ENCODE assay signal across 8 mouse cellular contexts in the genomic region with DNA sequence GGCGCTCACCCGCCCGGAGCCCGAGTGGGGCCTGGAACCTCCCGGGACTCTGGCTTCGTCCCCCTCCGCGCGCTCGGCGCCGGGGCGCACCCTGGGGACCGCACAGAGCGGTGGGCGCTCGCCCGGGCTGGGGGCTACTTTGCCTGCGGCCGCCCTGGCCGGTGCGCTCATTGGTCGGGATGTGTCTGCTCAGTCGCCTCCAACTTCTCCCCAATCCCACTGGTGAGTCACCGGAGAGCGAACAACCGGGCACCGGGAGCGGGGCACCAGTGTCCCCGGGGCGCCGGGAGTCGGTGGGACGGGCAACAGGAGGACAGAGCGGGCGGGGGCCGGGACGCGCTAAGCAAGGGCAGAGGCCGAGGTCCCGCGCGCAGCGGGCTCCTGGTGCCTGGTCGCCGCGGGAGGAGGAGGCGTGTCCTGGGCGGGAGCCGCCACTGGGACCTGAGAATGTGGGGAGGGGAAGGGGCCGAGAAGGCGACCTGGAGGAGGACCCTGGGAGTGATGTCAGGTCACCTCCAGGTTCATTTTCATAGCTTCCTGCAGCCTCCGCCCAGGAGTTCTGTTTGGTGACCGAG. TPM values are rescaled to one million over a fixed set of nuclear protein-coding genes. Genes with fewer than 3 reads are reported as not detected.
DNase-seq lines count a peak whose midpoint lies in the region; ATAC-seq and TF ChIP-seq lines count a peak whose summit lies in the region.

No protein-coding gene starts in this region.

- peak; percentile 79 for ATAC-seq in intestine, embryonic 15.5 days
- ATAC-seq in midbrain, postnatal 0 days (ENCODE audit: low FRiP score), result peak; percentile 75

- no peaks in the 10 kb centered on the region for H3K9me3 ChIP-seq in intestine, embryonic 15.5 days
- H3K9me3 ChIP-seq in midbrain, postnatal 0 days (ENCODE audit: low read length), result no peaks in the 10 kb centered on the region

- under 1% methylated on average over 54 of the region's 54 CpGs for WGBS in intestine, embryonic 15.5 days
- WGBS in midbrain, postnatal 0 days, result under 1% methylated on average over 53 of the region's 54 CpGs

- H3K27ac ChIP-seq in intestine, embryonic 15.5 days, result no peak overlapping the region
- H3K27ac ChIP-seq in midbrain, postnatal 0 days (ENCODE audit: low read depth, low read length), result no peak overlapping the region

- no peak for TF ChIP-seq CTCF in midbrain, postnatal 0 days (IDR thresholded peaks at IDR 0.05)

- 0 out of 2 replicates have a peak, but pooled peaks cover 3% of the 10 kb centered on the region for H3K27me3 ChIP-seq in intestine, embryonic 15.5 days (replicated peaks)
- H3K27me3 ChIP-seq in midbrain, postnatal 0 days (ENCODE audit: insufficient read depth, low read length), result no peaks in the 10 kb centered on the region

- H3K36me3 ChIP-seq in intestine, embryonic 15.5 days, result no peaks in the 10 kb centered on the region
- H3K36me3 ChIP-seq in midbrain, postnatal 0 days (ENCODE audit: insufficient read depth, low read length), result no peaks in the 10 kb centered on the region

- H3K4me3 ChIP-seq in intestine, embryonic 15.5 days (replicated peaks), result peak overlapping the region; percentile 62
- peak overlapping the region; percentile 85 for H3K4me3 ChIP-seq in midbrain, postnatal 0 days (ENCODE audit: low read depth, low read length)

- DNase-seq in layer of hippocampus, adult 18-20 months (ENCODE audit: low spot score in 2 of 2), result peak; percentile 13 to 28
- no peak for DNase-seq in layer of hippocampus, adult 11-12 months (ENCODE audit: low spot score)
- DNase-seq in embryo, embryonic 11 days, result peak; percentile 75
- DNase-seq in heart, adult 11 months, result peak; percentile 96
- peak; percentile 18 for DNase-seq in liver
- peak; percentile 6 for DNase-seq in midbrain, postnatal 0 days (ENCODE audit: low spot score)
- DNase-seq in testis, postnatal 14 days (ENCODE audit: low spot score), result peak; percentile 58

- H3K4me2 ChIP-seq in intestine, embryonic 15.5 days (replicated peaks), result peak overlapping the region; percentile 100
- peak overlapping the region; percentile 99 for H3K4me2 ChIP-seq in midbrain, postnatal 0 days (ENCODE audit: low read depth, low read length, poor library complexity, severe bottlenecking)

- H3K9ac ChIP-seq in intestine, embryonic 15.5 days, result peak overlapping the region; percentile 51
- peak overlapping the region; percentile 56 for H3K9ac ChIP-seq in midbrain, postnatal 0 days (replicated peaks; ENCODE audit: low read length, poor library complexity, severe bottlenecking)

- no peaks in the 10 kb centered on the region for H3K4me1 ChIP-seq in intestine, embryonic 15.5 days (replicated peaks)
- no peaks in the 10 kb centered on the region for H3K4me1 ChIP-seq in midbrain, postnatal 0 days (ENCODE audit: insufficient read depth, low read length)

RNA-seq across cellular contexts. Expression of a gene that starts 54.4 kb away (rescaled TPM):
- 1 to 10 TPM; 4.6 to 5.5 TPM for total RNA-seq in layer of hippocampus, adult 18-20 months (2021)
- polyA plus RNA-seq in intestine, embryonic 15.5 days (2015; fragmentation: Nextera tagmentation; extraction: Ambion mirVana), result 6.3 TPM in 2 replicates
- total RNA-seq in midbrain, postnatal 0 days (2014; rRNA removed), result 5.3 and 5.9 TPM in 2 replicates
- polyA plus RNA-seq in midbrain, postnatal 0 days (2015; fragmentation: Nextera tagmentation; extraction: Ambion mirVana), result 2.0 and 2.3 TPM in 2 replicates
